Mouse (Mus musculus) heart, postnatal 0 days (tissue): ENCODE data around the gene Ism2.

Experiments
- CTCF ChIP-seq: IDR thresholded peaks from 2 replicates; pipeline ENCODE4 v1.5.1; 2016; ENCODE audit warnings: antibody characterized with exemption, control low read depth, low read depth
- EP300 ChIP-seq: IDR thresholded peaks from 2 replicates; pipeline ENCODE4 v1.6.1; 2016; ENCODE audit warnings: antibody characterized with exemption, low read depth

GRCm38 (mm10) chr12:87343084-87343605 is 43.6 kb upstream of the Ism2 start:
- no peak for TF ChIP-seq CTCF
- no peak for TF ChIP-seq EP300
